Mouse (Mus musculus): ENCODE data around the gene Gm21969. TPM values are rescaled to one million over a fixed set of nuclear protein-coding genes. Genes with fewer than 3 reads are reported as not detected.
A peak's percentile ranks its signal among the peaks of the same experiment; 100 is the strongest.

Gene Gm21969
- polyA plus RNA-seq, 1 experiment from 2014 or later: not detected

DNA sequence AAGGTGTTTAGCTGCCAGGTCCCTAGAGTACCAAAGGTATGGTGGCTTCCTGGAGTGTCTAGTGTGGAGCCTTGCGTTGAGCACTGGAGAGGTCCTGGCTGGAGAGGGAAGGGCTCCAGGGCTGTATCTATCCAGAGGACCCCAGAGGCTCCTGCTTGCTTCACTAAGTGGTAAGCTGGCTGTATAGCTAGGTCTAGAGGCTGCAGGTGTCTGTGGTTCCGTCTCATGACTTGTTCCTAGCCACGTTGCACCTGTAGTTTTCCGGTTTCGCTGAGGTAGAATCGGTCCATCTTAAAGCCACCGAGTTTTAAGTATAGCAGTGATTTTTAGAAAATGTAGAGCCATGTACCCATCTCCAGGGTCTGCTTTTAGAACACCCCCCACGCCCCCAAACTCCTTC is 24.6 kb upstream of the Gm21969 start:
- H3K27ac ChIP-seq: 0 out of 2 replicates have a peak overlapping the region, but pooled peaks have one; percentile 13
- WGBS: 86% methylated on average over 8 of the region's 8 CpGs
- H3K27me3 ChIP-seq (replicated peaks): no peaks in the 10 kb centered on the region
- ATAC-seq (ENCODE audit: low FRiP score, low read depth): no peak
- H3K9me3 ChIP-seq: no peaks in the 10 kb centered on the region
- peaks cover 80% of the 10 kb centered on the region for H3K4me1 ChIP-seq
- H3K4me2 ChIP-seq (replicated peaks): peak overlapping the region; percentile 95
- H3K4me3 ChIP-seq: no peak overlapping the region
- 0 out of 2 replicates have a peak overlapping the region, but pooled peaks have one; percentile 9 for H3K9ac ChIP-seq
- H3K36me3 ChIP-seq: no peaks in the 10 kb centered on the region

GRCm38 (mm10) chr4:139579003-139579402 is 24.0 kb upstream of the Gm21969 start:
- H3K27me3 ChIP-seq (replicated peaks): no peaks in the 10 kb centered on the region
- H3K9ac ChIP-seq: 0 out of 2 replicates have a peak overlapping the region, but pooled peaks have one; percentile 10
- H3K4me3 ChIP-seq: no peak overlapping the region
- H3K4me1 ChIP-seq: peaks cover 78% of the 10 kb centered on the region
- no peaks in the 10 kb centered on the region for H3K36me3 ChIP-seq
- no peaks in the 10 kb centered on the region for H3K9me3 ChIP-seq
- no peak overlapping the region for H3K27ac ChIP-seq
- 48% methylated on average over 10 of the region's 10 CpGs for WGBS
- peak overlapping the region; percentile 95 for H3K4me2 ChIP-seq (replicated peaks)
- ATAC-seq (ENCODE audit: low FRiP score, low read depth): no peak

DNA sequence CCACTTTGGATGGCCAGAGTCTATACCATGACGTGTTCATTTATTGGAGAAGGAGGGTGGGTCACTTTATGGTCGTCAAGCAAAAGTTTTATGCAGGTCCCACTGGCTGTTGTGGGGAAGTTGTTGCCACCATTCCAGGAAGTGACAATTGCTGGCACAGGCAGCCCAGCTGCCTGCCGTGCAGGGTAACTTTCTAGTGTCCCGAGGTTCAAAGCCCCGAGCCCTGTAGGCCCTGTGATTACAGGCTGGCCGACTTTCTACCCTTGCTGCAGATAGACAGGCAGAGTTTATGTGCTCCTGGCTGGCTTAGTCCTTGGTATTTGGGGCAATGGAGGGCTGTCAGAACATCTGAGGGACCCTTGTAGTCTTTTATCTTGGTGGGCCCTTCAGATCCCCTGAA is 23.5 kb upstream of the Gm21969 start:
- H3K27ac ChIP-seq: no peak overlapping the region
- ATAC-seq (ENCODE audit: low FRiP score, low read depth): no peak

GRCm38 (mm10) chr4:139580663-139581336 is 22.2 kb upstream of the Gm21969 start:
- Histone ChIP-seq H3K4me3 (peak overlapping the region; percentile 7; the same call in 1 of the 2 replicates), H3K36me3 (no peaks in the 10 kb centered on the region), H3K27ac (peak overlapping the region; percentile 69), H3K9ac (peak overlapping the region; percentile 35), H3K4me2 (replicated peaks) (peak overlapping the region; percentile 95), H3K27me3 (replicated peaks) (no peaks in the 10 kb centered on the region), H3K4me1 (peaks cover 84% of the 10 kb centered on the region), H3K9me3 (no peaks in the 10 kb centered on the region)
- 3% methylated on average over 15 of the region's 15 CpGs for WGBS
- ATAC-seq (ENCODE audit: low FRiP score, low read depth): peak; percentile 74

More for the DNA sequence above, 23.5 kb upstream of the Gm21969 start:
- Histone ChIP-seq H3K9me3 (no peaks in the 10 kb centered on the region), H3K4me2 (replicated peaks) (peak overlapping the region; percentile 95), H3K36me3 (no peaks in the 10 kb centered on the region), H3K9ac (0 out of 2 replicates have a peak overlapping the region, but pooled peaks have one; percentile 10), H3K4me3 (no peak overlapping the region), H3K27me3 (replicated peaks) (no peaks in the 10 kb centered on the region), H3K4me1 (peaks cover 82% of the 10 kb centered on the region)
- WGBS: 28% methylated on average over 6 of the region's 6 CpGs

- Histone ChIP-seq H3K27ac (peak overlapping the region; percentile 69), H3K36me3 (no peaks in the 10 kb centered on the region), H3K4me2 (replicated peaks) (peak overlapping the region; percentile 95), H3K9ac (peak overlapping the region; percentile 35), H3K27me3 (replicated peaks) (no peaks in the 10 kb centered on the region), H3K4me1 (peaks cover 77% of the 10 kb centered on the region), H3K4me3 (peak overlapping the region; percentile 7; the same call in 1 of the 2 replicates), H3K9me3 (no peaks in the 10 kb centered on the region)
- ATAC-seq (ENCODE audit: low FRiP score, low read depth): peak; percentile 10; the same call in 1 of the 2 replicates
- 20% methylated on average over 6 of the region's 6 CpGs for WGBS
Observed at GRCm38 (mm10) chr4:139581427-139582051, 21.4 kb upstream of the Gm21969 start.

- H3K27ac ChIP-seq: no peak overlapping the region
- no peak overlapping the region for H3K4me3 ChIP-seq
- H3K27me3 ChIP-seq (replicated peaks): no peaks in the 10 kb centered on the region
- no peak for ATAC-seq (ENCODE audit: low FRiP score, low read depth)
- WGBS: 74% methylated on average over 6 of the region's 6 CpGs
- no peak overlapping the region for H3K9ac ChIP-seq
- 0 out of 2 replicates have a peak overlapping the region, but pooled peaks have one; percentile 95 for H3K4me2 ChIP-seq (replicated peaks)
- H3K4me1 ChIP-seq: peaks cover 72% of the 10 kb centered on the region
- H3K9me3 ChIP-seq: no peaks in the 10 kb centered on the region
- no peaks in the 10 kb centered on the region for H3K36me3 ChIP-seq
Observed at GRCm38 (mm10) chr4:139582346-139582745, 20.6 kb upstream of the Gm21969 start.

DNA sequence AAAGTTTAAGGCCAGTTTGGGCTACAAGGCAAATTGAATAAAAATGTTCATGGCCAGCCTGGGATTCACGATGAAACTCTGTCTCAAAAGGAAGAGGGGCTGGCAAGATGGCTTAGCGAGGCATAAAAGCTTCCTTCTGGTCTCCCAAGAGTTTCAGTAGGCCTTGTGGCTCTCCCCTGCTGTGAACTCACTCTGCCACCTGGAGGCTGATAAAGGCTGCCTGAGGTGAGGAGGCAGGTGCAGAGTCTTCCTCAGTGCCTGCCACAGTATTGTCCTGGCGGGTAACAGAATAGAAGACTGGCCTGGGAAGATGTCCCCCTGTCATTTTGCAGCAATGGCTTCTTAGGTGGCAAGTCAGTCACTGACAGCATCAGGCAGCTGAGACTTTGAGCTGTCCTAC is 20.1 kb upstream of the Gm21969 start:
- Histone ChIP-seq H3K9me3 (no peaks in the 10 kb centered on the region), H3K4me3 (no peak overlapping the region), H3K4me1 (peaks cover 74% of the 10 kb centered on the region), H3K4me2 (replicated peaks) (no peak overlapping the region), H3K9ac (no peak overlapping the region), H3K36me3 (no peaks in the 10 kb centered on the region), H3K27ac (no peak overlapping the region), H3K27me3 (replicated peaks) (no peaks in the 10 kb centered on the region)
- ATAC-seq (ENCODE audit: low FRiP score, low read depth): no peak
- 50% methylated on average over 3 of the region's 3 CpGs for WGBS

- 85% methylated on average over 11 of the region's 11 CpGs for WGBS
- peaks cover 67% of the 10 kb centered on the region for H3K4me1 ChIP-seq
- H3K9me3 ChIP-seq: no peaks in the 10 kb centered on the region
- no peak overlapping the region for H3K4me3 ChIP-seq
- no peak overlapping the region for H3K4me2 ChIP-seq (replicated peaks)
- no peak overlapping the region for H3K27ac ChIP-seq
- H3K9ac ChIP-seq: 0 out of 2 replicates have a peak overlapping the region, but pooled peaks have one; percentile 5
- no peaks in the 10 kb centered on the region for H3K36me3 ChIP-seq
- no peak for ATAC-seq (ENCODE audit: low FRiP score, low read depth)
- no peaks in the 10 kb centered on the region for H3K27me3 ChIP-seq (replicated peaks)
Observed at GRCm38 (mm10) chr4:139583629-139584245, 19.2 kb upstream of the Gm21969 start.

- H3K4me2 ChIP-seq (replicated peaks): no peak overlapping the region
- no peaks in the 10 kb centered on the region for H3K27me3 ChIP-seq (replicated peaks)
- no peaks in the 10 kb centered on the region for H3K36me3 ChIP-seq
- H3K9ac ChIP-seq: no peak overlapping the region
- WGBS: 77% methylated on average over 11 of the region's 11 CpGs
- no peak for ATAC-seq (ENCODE audit: low FRiP score, low read depth)
- H3K9me3 ChIP-seq: no peaks in the 10 kb centered on the region
- peaks cover 63% of the 10 kb centered on the region for H3K4me1 ChIP-seq
- H3K27ac ChIP-seq: no peak overlapping the region
- no peak overlapping the region for H3K4me3 ChIP-seq
Observed at GRCm38 (mm10) chr4:139584704-139585103, 18.3 kb upstream of the Gm21969 start.

DNA sequence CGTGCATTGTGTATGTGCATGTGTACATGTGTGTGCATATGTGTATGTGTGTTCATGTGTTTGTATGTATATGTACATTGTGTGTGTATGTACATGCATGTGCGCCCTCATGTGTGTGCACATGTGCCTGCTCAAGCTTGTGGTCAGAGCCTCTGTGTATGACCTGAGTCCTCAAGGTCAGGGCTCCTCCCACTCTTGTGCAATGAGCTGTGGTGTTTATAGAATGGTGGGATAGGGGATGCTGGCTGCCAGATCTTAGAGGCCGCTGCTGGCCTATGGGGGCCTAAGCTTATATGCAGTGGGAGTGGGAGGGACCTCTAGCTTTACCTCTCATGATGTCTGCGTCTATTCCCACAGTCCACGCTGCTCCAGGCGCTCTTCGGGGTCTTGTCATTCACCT is 17.3 kb upstream of the Gm21969 start:
- Histone ChIP-seq H3K27me3 (replicated peaks) (no peaks in the 10 kb centered on the region), H3K9me3 (no peaks in the 10 kb centered on the region), H3K4me2 (replicated peaks) (no peak overlapping the region), H3K27ac (no peak overlapping the region), H3K9ac (no peak overlapping the region), H3K4me3 (no peak overlapping the region), H3K4me1 (peaks cover 63% of the 10 kb centered on the region), H3K36me3 (no peaks in the 10 kb centered on the region)
- ATAC-seq (ENCODE audit: low FRiP score, low read depth): no peak
- 87% methylated on average over 7 of the region's 7 CpGs for WGBS

- 76% methylated on average over 4 of the region's 4 CpGs for WGBS
- H3K4me3 ChIP-seq: no peak overlapping the region
- H3K4me1 ChIP-seq: peaks cover 55% of the 10 kb centered on the region
Observed at GRCm38 (mm10) chr4:139587370-139587769, 15.6 kb upstream of the Gm21969 start.

GRCm38 (mm10) chr4:139587773-139588172 is 15.2 kb upstream of the Gm21969 start:
- no peak overlapping the region for H3K4me3 ChIP-seq
- no peak overlapping the region for H3K4me2 ChIP-seq (replicated peaks)
- no peaks in the 10 kb centered on the region for H3K36me3 ChIP-seq
- no peaks in the 10 kb centered on the region for H3K27me3 ChIP-seq (replicated peaks)
- H3K9ac ChIP-seq: no peak overlapping the region
- peaks cover 51% of the 10 kb centered on the region for H3K4me1 ChIP-seq
- ATAC-seq (ENCODE audit: low FRiP score, low read depth): no peak
- no peak overlapping the region for H3K27ac ChIP-seq
- 71% methylated on average over 4 of the region's 4 CpGs for WGBS
- H3K9me3 ChIP-seq: no peaks in the 10 kb centered on the region

More at GRCm38 (mm10) chr4:139587370-139587769, 15.6 kb upstream of the Gm21969 start:
- no peak overlapping the region for H3K9ac ChIP-seq
- no peak overlapping the region for H3K27ac ChIP-seq
- no peaks in the 10 kb centered on the region for H3K27me3 ChIP-seq (replicated peaks)
- H3K9me3 ChIP-seq: no peaks in the 10 kb centered on the region
- H3K4me2 ChIP-seq (replicated peaks): no peak overlapping the region
- no peaks in the 10 kb centered on the region for H3K36me3 ChIP-seq
- no peak for ATAC-seq (ENCODE audit: low FRiP score, low read depth)
